Mouse (Mus musculus): Measurements from ENCODE around the gene Gm9758.
"Not testable (repeated sequence)": the region's sequence is repeated elsewhere in the genome, so short reads cannot be mapped to it uniquely, and the experiment has no call there.

Gene Gm9758

GRCm38 (mm10) chr5:14914799-14915198, at the start of gene Gm9758:
Gm9758 (minus strand) TSS chr5:14914899.
- not testable (repeated sequence) for DNase-seq (ENCODE audit: inconsistent age in 2 of 2, low spot score in 1 of 2)

- peak in 1 of 2 experiments; percentile 54 for DNase-seq (ENCODE audit: inconsistent age in 2 of 2, low spot score in 1 of 2)
Measured at GRCm38 (mm10) chr5:14963821-14964220, 49.1 kb upstream of the Gm9758 start.

GRCm38 (mm10) chr5:14961502-14961901, 46.8 kb upstream of the Gm9758 start:
- DNase-seq (ENCODE audit: inconsistent age in 2 of 2, low spot score in 1 of 2), result not testable (repeated sequence)

GRCm38 (mm10) chr5:14955928-14956706, 41.4 kb upstream of the Gm9758 start:
- not testable (repeated sequence) for DNase-seq (ENCODE audit: inconsistent age in 2 of 2, low spot score in 1 of 2)

- DNase-seq (ENCODE audit: inconsistent age in 2 of 2, low spot score in 1 of 2), result not testable (repeated sequence)
Measured at GRCm38 (mm10) chr5:14953587-14953986, 38.9 kb upstream of the Gm9758 start.

GRCm38 (mm10) chr5:14952749-14953148, 38.0 kb upstream of the Gm9758 start:
- DNase-seq (ENCODE audit: inconsistent age in 2 of 2, low spot score in 1 of 2), result not testable (repeated sequence)

GRCm38 (mm10) chr5:14951822-14952221, 37.1 kb upstream of the Gm9758 start:
- DNase-seq (ENCODE audit: inconsistent age in 2 of 2, low spot score in 1 of 2), result peak in 1 of 2 experiments; percentile 34

GRCm38 (mm10) chr5:14947482-14948198, 32.9 kb upstream of the Gm9758 start:
- DNase-seq (ENCODE audit: inconsistent age in 2 of 2, low spot score in 1 of 2), result peak in 1 of 2 experiments; percentile 67

GRCm38 (mm10) chr5:14945524-14945923, 30.8 kb upstream of the Gm9758 start:
- not testable (repeated sequence) for DNase-seq (ENCODE audit: inconsistent age in 2 of 2, low spot score in 1 of 2)

- not testable (repeated sequence) for DNase-seq (ENCODE audit: inconsistent age in 2 of 2, low spot score in 1 of 2)
Measured at GRCm38 (mm10) chr5:14941043-14941442, 26.3 kb upstream of the Gm9758 start.

GRCm38 (mm10) chr5:14938329-14938728, 23.6 kb upstream of the Gm9758 start, which contains the start of gene Speer4e:
Speer4e (minus strand) TSS chr5:14938429.
- not testable (repeated sequence) for DNase-seq (ENCODE audit: inconsistent age in 2 of 2, low spot score in 1 of 2)

- DNase-seq (ENCODE audit: inconsistent age in 2 of 2, low spot score in 1 of 2), result not testable (repeated sequence)
Measured at GRCm38 (mm10) chr5:14933721-14934120, 19.0 kb upstream of the Gm9758 start.

- peak in 1 of 2 experiments; percentile 48 for DNase-seq (ENCODE audit: inconsistent age in 2 of 2, low spot score in 1 of 2)
Measured at GRCm38 (mm10) chr5:14927047-14927446, 12.3 kb upstream of the Gm9758 start.

GRCm38 (mm10) chr5:14914361-14914760, 338 bp downstream of the Gm9758 start:
- DNase-seq (ENCODE audit: inconsistent age in 2 of 2, low spot score in 1 of 2), result peak; percentile 20 to 65

GRCm38 (mm10) chr5:14903539-14903938, 11.2 kb downstream of the Gm9758 start:
- DNase-seq (ENCODE audit: inconsistent age in 2 of 2, low spot score in 1 of 2), result peak in 1 of 2 experiments; percentile 58

- no peak for DNase-seq (ENCODE audit: inconsistent age in 2 of 2, low spot score in 1 of 2)
Measured at GRCm38 (mm10) chr5:14892242-14892641, 22.5 kb downstream of the Gm9758 start.

GRCm38 (mm10) chr5:14885291-14885690, 29.4 kb downstream of the Gm9758 start:
- DNase-seq (ENCODE audit: inconsistent age in 2 of 2, low spot score in 1 of 2), result peak in 1 of 2 experiments; percentile 48
